Comparison of ENCODE assay signal across 8 mouse cellular contexts in genomic region chr5:137308356-137308755, GRCm38 (mm10). TPM values are rescaled to one million over a fixed set of nuclear protein-coding genes. Genes with fewer than 3 reads are reported as not detected.
A peak's percentile ranks its signal among the peaks of the same experiment; 100 is the strongest.
DNase-seq lines count a peak whose midpoint lies in the region; ATAC-seq and TF ChIP-seq lines count a peak whose summit lies in the region.

No protein-coding gene starts in this region.

- intact Hi-C loops in heart, postnatal 14 days (cut with DNase I): no loop called here

- no peak for TF ChIP-seq RAD21 in MEL (IDR thresholded peaks at IDR 0.05; ENCODE audit: low read depth, low read length)

- peak overlapping the region; percentile 64 for H3K4me2 ChIP-seq in heart, embryonic 15.5 days
- H3K4me2 ChIP-seq in hindbrain, embryonic 14.5 days (replicated peaks): peak overlapping the region; percentile 53
- H3K4me2 ChIP-seq in midbrain, embryonic 15.5 days: peak overlapping the region; percentile 58

- H3K27ac ChIP-seq in heart, embryonic 15.5 days: peak overlapping the region; percentile 96
- H3K27ac ChIP-seq in MEL (ENCODE audit: control insufficient read depth, low read depth, low read length): peak overlapping the region; percentile 93
- peak overlapping the region; percentile 95 for H3K27ac ChIP-seq in hindbrain, embryonic 14.5 days
- peak overlapping the region; percentile 95 for H3K27ac ChIP-seq in midbrain, embryonic 15.5 days

- ATAC-seq in heart, embryonic 15.5 days (replicated peaks; ENCODE audit: insufficient number of reproducible peaks, insufficient read depth, low FRiP score, low read depth): no peak
- ATAC-seq in hindbrain, embryonic 14.5 days (ENCODE audit: low FRiP score): no peak
- no peak for ATAC-seq in midbrain, embryonic 15.5 days (replicated peaks)

- H3K36me3 ChIP-seq in heart, embryonic 15.5 days: peaks cover 40% of the 10 kb centered on the region
- H3K36me3 ChIP-seq in MEL (ENCODE audit: control insufficient read depth in 1 of 2, insufficient read depth in 2 of 2, low read length in 2 of 2): peaks cover 0 to 32% of the 10 kb centered on the region in 2 experiments; a peak in 2 of 4 replicates
- H3K36me3 ChIP-seq in hindbrain, embryonic 14.5 days (replicated peaks; ENCODE audit: control insufficient read depth, insufficient read depth): peaks cover 38% of the 10 kb centered on the region
- H3K36me3 ChIP-seq in midbrain, embryonic 15.5 days (replicated peaks): no peaks in the 10 kb centered on the region; the same call in 1 of the 2 replicates

- no peaks in the 10 kb centered on the region for H3K27me3 ChIP-seq in heart, embryonic 15.5 days
- no peaks in the 10 kb centered on the region for H3K27me3 ChIP-seq in MEL (ENCODE audit: control insufficient read depth in 1 of 2, insufficient read depth in 2 of 2, low read length in 2 of 2)
- no peaks in the 10 kb centered on the region for H3K27me3 ChIP-seq in hindbrain, embryonic 14.5 days (ENCODE audit: control insufficient read depth, insufficient read depth, low read length)
- H3K27me3 ChIP-seq in midbrain, embryonic 15.5 days (replicated peaks): no peaks in the 10 kb centered on the region

- no peak for DNase-seq in heart, postnatal 14 days
- DNase-seq in MEL (ENCODE audit: low read depth, low spot score): peak; percentile 59
- no peak for DNase-seq in hindbrain, embryonic 14.5 days (ENCODE audit: low spot score)
- DNase-seq in urinary bladder, postnatal 36 days (ENCODE audit: low spot score in 2 of 2): no peak
- no peak for DNase-seq in layer of hippocampus, adult 8-10 months (ENCODE audit: low spot score in 2 of 2)
- DNase-seq in natural killer cell, adult 2 months (ENCODE audit: low spot score in 2 of 2): no peak

- no peak for TF ChIP-seq POLR2A in MEL (IDR thresholded peaks at IDR 0.05; ENCODE audit: control insufficient read depth in 1 of 2, insufficient read depth in 1 of 2, low read depth in 1 of 2, low read length in 2 of 2, poor library complexity in 1 of 2)

- H3K9me3 ChIP-seq in heart, embryonic 15.5 days (replicated peaks): no peaks in the 10 kb centered on the region
- no peaks in the 10 kb centered on the region for H3K9me3 ChIP-seq in MEL (replicated peaks; ENCODE audit: insufficient read depth, low read length)
- H3K9me3 ChIP-seq in hindbrain, embryonic 14.5 days (ENCODE audit: control insufficient read depth, low read length): no peaks in the 10 kb centered on the region
- H3K9me3 ChIP-seq in midbrain, embryonic 15.5 days: no peaks in the 10 kb centered on the region

- H3K9ac ChIP-seq in heart, embryonic 15.5 days: peak overlapping the region; percentile 97; the same call in 1 of the 2 replicates
- peak overlapping the region; percentile 93 for H3K9ac ChIP-seq in MEL (ENCODE audit: control insufficient read depth, low read depth, low read length, poor library complexity, severe bottlenecking)
- peak overlapping the region; percentile 96 for H3K9ac ChIP-seq in hindbrain, embryonic 14.5 days
- no peak overlapping the region for H3K9ac ChIP-seq in midbrain, embryonic 15.5 days

- peaks cover 56% of the 10 kb centered on the region for H3K4me1 ChIP-seq in heart, embryonic 15.5 days (replicated peaks)
- peaks cover 5 to 25% of the 10 kb centered on the region in 2 experiments; a peak in 3 of 4 replicates for H3K4me1 ChIP-seq in MEL (ENCODE audit: control insufficient read depth in 1 of 2, insufficient read depth in 2 of 2, low read length in 2 of 2)
- peaks cover 31% of the 10 kb centered on the region for H3K4me1 ChIP-seq in hindbrain, embryonic 14.5 days (replicated peaks; ENCODE audit: control insufficient read depth, insufficient read depth, low read length)
- peaks cover 41% of the 10 kb centered on the region for H3K4me1 ChIP-seq in midbrain, embryonic 15.5 days

- H3K4me3 ChIP-seq in heart, embryonic 15.5 days: peak overlapping the region; percentile 96
- H3K4me3 ChIP-seq in MEL (ENCODE audit: control insufficient read depth in 1 of 2, insufficient read depth in 1 of 2, low read depth in 2 of 2, low read length in 2 of 2): peak overlapping the region; percentile 73 to 82
- H3K4me3 ChIP-seq in hindbrain, embryonic 14.5 days (replicated peaks; ENCODE audit: low read length): peak overlapping the region; percentile 76
- H3K4me3 ChIP-seq in midbrain, embryonic 15.5 days: peak overlapping the region; percentile 83; the same call in 1 of the 2 replicates

- TF ChIP-seq EP300 in MEL (IDR thresholded peaks at IDR 0.05; ENCODE audit: low read depth in 1 of 2, low read length in 2 of 2): no peak

- TF ChIP-seq CTCF in MEL (IDR thresholded peaks at IDR 0.05 in 2 of 3, conservative IDR thresholded peaks at IDR 0.05 in 1 of 3; ENCODE audit: control insufficient read depth in 1 of 3, insufficient read depth in 1 of 3, low read depth in 2 of 3, low read length in 3 of 3, poor library complexity in 1 of 3, severe bottlenecking in 1 of 3): peak in 2 of 3 experiments; percentile 22 to 34; a peak in 2 of 6 replicates

- 88% methylated on average over 4 of the region's 4 CpGs for WGBS in heart, embryonic 15.5 days
- WGBS in hindbrain, embryonic 14.5 days: 97% methylated on average over 4 of the region's 4 CpGs
- 96% methylated on average over 4 of the region's 4 CpGs for WGBS in midbrain, embryonic 15.5 days

- peaks cover 34% of the 10 kb centered on the region for H3K79me2 ChIP-seq in MEL (ENCODE audit: control insufficient read depth, insufficient read depth, low read length, poor library complexity)

TF ChIP-seq in MEL, 35 proteins besides CTCF, POLR2A, EP300 and RAD21 (continues in another document):
- TF ChIP-seq CHD2 (IDR thresholded peaks at IDR 0.05; ENCODE audit: low read length): no peak
- TF ChIP-seq TBP (IDR thresholded peaks at IDR 0.05; ENCODE audit: low read depth, low read length): no peak
- no peak for TF ChIP-seq E2F4 (IDR thresholded peaks at IDR 0.05; ENCODE audit: borderline replicate concordance, low read depth, low read length)
- no peak for TF ChIP-seq MXI1 (IDR thresholded peaks at IDR 0.05; ENCODE audit: low read depth, low read length)
- no peak for TF ChIP-seq NRF1 (IDR thresholded peaks at IDR 0.05; ENCODE audit: insufficient read depth, low read depth, low read length, poor library complexity, severe bottlenecking)
- no peak for TF ChIP-seq RCOR1 (IDR thresholded peaks at IDR 0.05; ENCODE audit: low read depth, low read length)
- TF ChIP-seq ZNF384 (IDR thresholded peaks at IDR 0.05; ENCODE audit: low read depth, low read length): no peak

RNA-seq across cellular contexts. Expression of gene Srrt, which starts 0.9 kb away (rescaled TPM):
- 70.5 and 95.7 TPM in 2 replicates for polyA plus RNA-seq in heart, embryonic 15.5 days (2015; fragmentation: Nextera tagmentation; extraction: Ambion mirVana)
- 10 to 100 TPM; 84.2 to 84.8 TPM for total RNA-seq in heart, postnatal 14 days (2021)
- 235 and 291 TPM in 2 replicates for total RNA-seq in MEL (2012; rRNA removed)
- 100 to 1,000 TPM in 1 of 2 experiments, not detected in 1; 454 TPM for polyA plus RNA-seq in MEL (2012; ENCODE audit: insufficient read depth in 1 of 2, insufficient read length in 2 of 2, low read depth in 1 of 2, low replicate concordance in 2 of 2, missing spikeins in 1 of 2)
- polyA plus RNA-seq in hindbrain, embryonic 14.5 days (2014; fragmentation: Nextera tagmentation; extraction: Ambion mirVana): 75.0 and 81.0 TPM in 2 replicates
- 106 and 107 TPM in 2 replicates for polyA plus RNA-seq in midbrain, embryonic 15.5 days (2015; fragmentation: Nextera tagmentation; extraction: Ambion mirVana)
- total RNA-seq in layer of hippocampus, adult 8-10 months (2022): 100 to 1,000 TPM; 220 to 278 (median 242) TPM

RNA-seq across cellular contexts. Expression of gene Trip6, which starts 5.8 kb away (rescaled TPM):
- 37.7 and 53.3 TPM in 2 replicates for polyA plus RNA-seq in heart, embryonic 15.5 days (2015; fragmentation: Nextera tagmentation; extraction: Ambion mirVana)
- 10 to 100 TPM; 14.2 to 14.3 TPM for total RNA-seq in heart, postnatal 14 days (2021)
- 0.46 and 0.58 TPM in 2 replicates for total RNA-seq in MEL (2012; rRNA removed)
- 1 to 10 TPM in 1 of 2 experiments, not detected in 1; 2.1 TPM for polyA plus RNA-seq in MEL (2012; ENCODE audit: insufficient read depth in 1 of 2, insufficient read length in 2 of 2, low read depth in 1 of 2, low replicate concordance in 2 of 2, missing spikeins in 1 of 2)
- polyA plus RNA-seq in hindbrain, embryonic 14.5 days (2014; fragmentation: Nextera tagmentation; extraction: Ambion mirVana): 11.1 and 12.2 TPM in 2 replicates
- 14.7 and 19.1 TPM in 2 replicates for polyA plus RNA-seq in midbrain, embryonic 15.5 days (2015; fragmentation: Nextera tagmentation; extraction: Ambion mirVana)
- 1 to 10 TPM; 6.1 to 8.0 (median 6.7) TPM for total RNA-seq in layer of hippocampus, adult 8-10 months (2022)

RNA-seq across cellular contexts. Expression of gene Ufsp1, which starts 13.9 kb away (rescaled TPM):
- 6.1 and 11.2 TPM in 2 replicates for polyA plus RNA-seq in heart, embryonic 15.5 days (2015; fragmentation: Nextera tagmentation; extraction: Ambion mirVana)
- total RNA-seq in heart, postnatal 14 days (2021): 1 to 10 TPM; 6.7 to 8.5 TPM
- total RNA-seq in MEL (2012; rRNA removed): 4.7 and 6.9 TPM in 2 replicates
- polyA plus RNA-seq in MEL (2012; ENCODE audit: insufficient read depth in 1 of 2, insufficient read length in 2 of 2, low read depth in 1 of 2, low replicate concordance in 2 of 2, missing spikeins in 1 of 2): 10 to 100 TPM in 1 of 2 experiments, not detected in 1; 16.1 TPM
- 22.3 and 22.6 TPM in 2 replicates for polyA plus RNA-seq in hindbrain, embryonic 14.5 days (2014; fragmentation: Nextera tagmentation; extraction: Ambion mirVana)
- polyA plus RNA-seq in midbrain, embryonic 15.5 days (2015; fragmentation: Nextera tagmentation; extraction: Ambion mirVana): 18.2 and 18.7 TPM in 2 replicates
- 10 to 100 TPM in 3 of 4 experiments, 1 to 10 TPM in 1; 7.4 to 14.7 (median 12.7) TPM for total RNA-seq in layer of hippocampus, adult 8-10 months (2022)

RNA-seq across cellular contexts. Expression of gene Ache, which starts 21.0 kb away (rescaled TPM):
- polyA plus RNA-seq in heart, embryonic 15.5 days (2015; fragmentation: Nextera tagmentation; extraction: Ambion mirVana): 8.1 and 15.8 TPM in 2 replicates
- 1 to 10 TPM; 2.7 to 3.9 TPM for total RNA-seq in heart, postnatal 14 days (2021)
- total RNA-seq in MEL (2012; rRNA removed): 3.4 and 7.0 TPM in 2 replicates
- polyA plus RNA-seq in MEL (2012; ENCODE audit: insufficient read depth in 1 of 2, insufficient read length in 2 of 2, low read depth in 1 of 2, low replicate concordance in 2 of 2, missing spikeins in 1 of 2): 10 to 100 TPM in 1 of 2 experiments, not detected in 1; 16.8 TPM
- polyA plus RNA-seq in hindbrain, embryonic 14.5 days (2014; fragmentation: Nextera tagmentation; extraction: Ambion mirVana): 56.7 and 68.4 TPM in 2 replicates
- 39.8 and 45.6 TPM in 2 replicates for polyA plus RNA-seq in midbrain, embryonic 15.5 days (2015; fragmentation: Nextera tagmentation; extraction: Ambion mirVana)
- total RNA-seq in layer of hippocampus, adult 8-10 months (2022): 10 to 100 TPM; 61.0 to 73.5 (median 63.6) TPM

RNA-seq across cellular contexts. Expression of gene Slc12a9, which starts 25.0 kb away (rescaled TPM):
- 6.5 and 10.4 TPM in 2 replicates for polyA plus RNA-seq in heart, embryonic 15.5 days (2015; fragmentation: Nextera tagmentation; extraction: Ambion mirVana)
- total RNA-seq in heart, postnatal 14 days (2021): 1 to 10 TPM; 3.8 to 5.4 TPM
- 7.1 and 8.8 TPM in 2 replicates for total RNA-seq in MEL (2012; rRNA removed)
- polyA plus RNA-seq in MEL (2012; ENCODE audit: insufficient read depth in 1 of 2, insufficient read length in 2 of 2, low read depth in 1 of 2, low replicate concordance in 2 of 2, missing spikeins in 1 of 2): 10 to 100 TPM in 1 of 2 experiments, not detected in 1; 12.1 TPM
- polyA plus RNA-seq in hindbrain, embryonic 14.5 days (2014; fragmentation: Nextera tagmentation; extraction: Ambion mirVana): 14.9 and 17.6 TPM in 2 replicates
- polyA plus RNA-seq in midbrain, embryonic 15.5 days (2015; fragmentation: Nextera tagmentation; extraction: Ambion mirVana): 27.7 and 29.5 TPM in 2 replicates
- total RNA-seq in layer of hippocampus, adult 8-10 months (2022): 10 to 100 TPM; 25.6 to 37.8 (median 32.0) TPM
